Mouse (Mus musculus) forebrain, embryonic 11.5 days (tissue): ENCODE data around the gene Rbm33. TPM values are rescaled to one million over a fixed set of nuclear protein-coding genes. Genes with fewer than 3 reads are reported as not detected.

Experiments
- ATAC-seq: fragments of 200-750 bp; cut with Nextera tagmentation; replicated peaks from 2 replicates; pipeline ENCODE4 v1.8.0; 2017; ENCODE audit warnings: moderate TSS enrichment; ENCODE audit not compliant: low FRiP score
- DNase-seq: peaks from one replicate; pipeline ENCODE4 v3.0.0-alpha.2; 2017; ENCODE audit warnings: low spot score
- H3K27ac ChIP-seq: fragments of 300-500 bp; sonication (generic); 2 replicates; pipeline ENCODE4 v1.5.1; 2014; ENCODE audit warnings: low read depth, low read length
- H3K27me3 ChIP-seq: fragments of 300-500 bp; sonication (generic); 2 replicates; pipeline ENCODE4 v1.6.1; 2014; ENCODE audit warnings: mild to moderate bottlenecking, low read length, mixed read lengths; ENCODE audit not compliant: control insufficient read depth, insufficient read depth
- H3K36me3 ChIP-seq: fragments of 300-500 bp; sonication (generic); 2 replicates; pipeline ENCODE4 v1.6.1; 2014; ENCODE audit warnings: mild to moderate bottlenecking, low read length, moderate library complexity, mixed read lengths; ENCODE audit not compliant: control insufficient read depth, insufficient read depth
- H3K4me1 ChIP-seq: fragments of 300-500 bp; sonication (generic); replicated peaks from 2 replicates; pipeline ENCODE4 v1.6.1; 2014; ENCODE audit warnings: low read length, mixed read lengths; ENCODE audit not compliant: control insufficient read depth, insufficient read depth
- H3K4me2 ChIP-seq: fragments of 300-500 bp; sonication (generic); 2 replicates; pipeline ENCODE4 v1.6.1; 2014; ENCODE audit warnings: low read depth, mild to moderate bottlenecking, low read length, moderate library complexity, mixed read lengths; ENCODE audit not compliant: severe bottlenecking
- H3K4me3 ChIP-seq: fragments of 300-500 bp; sonication (generic); 2 replicates; pipeline ENCODE4 v1.5.1; 2014; ENCODE audit warnings: low read depth, low read length
- H3K9ac ChIP-seq: fragments of 300-500 bp; sonication (generic); 2 replicates; pipeline ENCODE4 v1.6.1; 2014; ENCODE audit warnings: low read length
- H3K9me3 ChIP-seq: fragments of 300-500 bp; sonication (generic); 2 replicates; pipeline ENCODE4 v1.6.1; 2016; ENCODE audit warnings: low read length, mixed read lengths; ENCODE audit not compliant: control insufficient read depth
- WGBS: fragments of 180-500 bp; shearing (Covaris S2); extraction: QIAGEN DNeasy Blood & Tissue Kit; methylation state at CpG from one replicate; pipeline ENCODE4 v1.1.7; 2014; 5-methylcytosine and 5-hydroxymethylcytosine counted together
- polyA plus RNA-seq: library from polyadenylated mRNA; unstranded; fragments of >200 nt; fragmentation: Nextera tagmentation; extraction: Ambion mirVana; gene quantifications from 2 replicates; pipeline ENCODE4 v1.2.1, GENCODE M21; 2014

The Rbm33 gene
- polyA plus RNA-seq, 1 experiment from 2014 or later = 26.0 TPM

DNA sequence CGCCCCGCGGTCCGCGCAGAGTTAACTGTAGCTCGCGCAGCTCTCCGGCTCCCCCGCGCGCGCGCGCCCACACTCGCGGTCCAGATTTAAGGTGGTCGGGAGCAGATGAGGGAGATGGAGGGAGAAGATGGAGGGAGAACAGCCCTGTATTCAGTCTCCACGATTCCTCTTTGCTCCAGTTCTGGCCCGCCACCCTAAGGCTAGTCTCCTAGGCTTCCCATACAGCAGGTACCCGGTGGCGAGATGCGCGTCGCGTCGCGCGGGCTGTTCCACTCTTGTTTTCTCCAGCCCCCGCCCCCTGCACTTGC, 148.1 kb downstream of the Rbm33 start:
- ATAC-seq = no peak
- Histone ChIP-seq H3K36me3 (no peaks in the 10 kb centered on the region), H3K9ac (peak overlapping the region; percentile 32)

GRCm38 (mm10) chr5:28465526-28465925, 148.6 kb downstream of the Rbm33 start:
- DNase-seq = no peak
- Histone ChIP-seq H3K9me3 (no peaks in the 10 kb centered on the region), H3K27me3 (peaks cover 88% of the 10 kb centered on the region), H3K27ac (no peak overlapping the region), H3K4me1 (peaks cover 16% of the 10 kb centered on the region; the same call in 1 of the 2 replicates), H3K36me3 (no peaks in the 10 kb centered on the region), H3K4me2 (peak overlapping the region; percentile 77), H3K4me3 (peak overlapping the region; percentile 42), H3K9ac (peak overlapping the region; percentile 32)
- no peak for ATAC-seq
- WGBS = under 1% methylated on average over 18 of the region's 18 CpGs

More for the DNA sequence above, 148.1 kb downstream of the Rbm33 start:
- Histone ChIP-seq H3K27me3 (peaks cover 93% of the 10 kb centered on the region), H3K27ac (no peak overlapping the region), H3K9me3 (no peaks in the 10 kb centered on the region), H3K4me1 (peaks cover 20% of the 10 kb centered on the region; the same call in 1 of the 2 replicates), H3K4me3 (peak overlapping the region; percentile 42), H3K4me2 (peak overlapping the region; percentile 77)
- DNase-seq = peak; percentile 62
- under 1% methylated on average over 29 of the region's 29 CpGs for WGBS

GRCm38 (mm10) chr5:28466351-28466750, 149.4 kb downstream of the Rbm33 start:
- Histone ChIP-seq H3K4me3 (peak overlapping the region; percentile 42), H3K4me1 (peaks cover 16% of the 10 kb centered on the region; the same call in 1 of the 2 replicates), H3K27ac (no peak overlapping the region), H3K4me2 (peak overlapping the region; percentile 77), H3K27me3 (peaks cover 80% of the 10 kb centered on the region), H3K9ac (peak overlapping the region; percentile 14; the same call in 1 of the 2 replicates), H3K36me3 (no peaks in the 10 kb centered on the region), H3K9me3 (no peaks in the 10 kb centered on the region)
- WGBS = 0% methylated on average over 15 of the region's 15 CpGs
- DNase-seq = no peak
- no peak for ATAC-seq

DNA sequence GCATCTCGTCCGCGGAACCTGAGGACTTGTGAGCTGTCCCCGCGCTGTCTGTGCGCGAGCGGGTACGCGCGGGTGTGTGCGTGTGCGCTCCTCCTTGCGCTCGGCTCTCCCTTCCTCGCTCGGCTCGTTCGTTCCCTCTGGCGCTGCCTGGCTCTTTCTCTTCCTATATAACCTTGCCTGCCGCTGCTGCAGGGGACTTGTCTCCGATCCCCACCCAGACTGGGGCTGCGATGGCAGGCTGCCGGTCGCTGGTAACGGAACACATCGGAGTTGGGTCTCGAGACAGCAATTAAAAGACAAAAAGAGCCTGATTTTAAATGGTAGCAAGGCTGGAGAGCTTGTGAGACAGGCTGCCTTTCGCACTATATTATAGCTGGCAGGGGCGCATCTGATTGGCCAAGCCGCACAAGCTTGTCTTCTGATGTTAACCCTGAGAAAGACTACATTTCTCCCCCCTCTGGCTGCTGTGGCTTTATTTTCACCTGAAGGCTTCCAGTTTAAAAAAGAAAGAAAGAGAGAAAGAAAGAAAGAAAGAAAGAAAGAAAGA, 149.9 kb downstream of the Rbm33 start, which contains the start of gene Shh:
Gene Shh, minus strand, starts transcription at position 497 of the 547 bp plus-strand sequence.
- H3K9me3 ChIP-seq = no peaks in the 10 kb centered on the region
- peak; percentile 61 for DNase-seq
- H3K27ac ChIP-seq = no peak within 1 kb of the TSS
- H3K27me3 ChIP-seq = peaks cover 75% of the 10 kb centered on the region
- H3K4me3 ChIP-seq = peak within 1 kb of the TSS; percentile 42
- no peak for ATAC-seq
- peaks cover 16% of the 10 kb centered on the region; the same call in 1 of the 2 replicates for H3K4me1 ChIP-seq
- peak within 1 kb of the TSS; percentile 77 for H3K4me2 ChIP-seq
- peak within 1 kb of the TSS; percentile 14; the same call in 1 of the 2 replicates for H3K9ac ChIP-seq
- under 1% methylated on average over 31 of the region's 31 CpGs for WGBS
- no peaks in the 10 kb centered on the region for H3K36me3 ChIP-seq

Other genes with a start within 250 kb of the Rbm33 start
- 102 and 103 TPM in 2 replicates for gene Insig1, start 245.8 kb upstream of the Rbm33 start, polyA plus RNA-seq
- gene En2, start 151.4 kb upstream of the Rbm33 start, polyA plus RNA-seq = not detected in 2 replicates
- 2.4 and 2.8 TPM in 2 replicates for gene Cnpy1, start 71.3 kb upstream of the Rbm33 start, polyA plus RNA-seq
- gene Shh, start 150.1 kb downstream of the Rbm33 start, polyA plus RNA-seq = 1.9 and 2.3 TPM in 2 replicates